Mouse (Mus musculus): ENCODE measurements around the gene Olfr695.
"Not testable (repeated sequence)": the region's sequence is repeated elsewhere in the genome, so short reads cannot be mapped to it uniquely, and the experiment has no call there.

Gene Olfr695

DNA sequence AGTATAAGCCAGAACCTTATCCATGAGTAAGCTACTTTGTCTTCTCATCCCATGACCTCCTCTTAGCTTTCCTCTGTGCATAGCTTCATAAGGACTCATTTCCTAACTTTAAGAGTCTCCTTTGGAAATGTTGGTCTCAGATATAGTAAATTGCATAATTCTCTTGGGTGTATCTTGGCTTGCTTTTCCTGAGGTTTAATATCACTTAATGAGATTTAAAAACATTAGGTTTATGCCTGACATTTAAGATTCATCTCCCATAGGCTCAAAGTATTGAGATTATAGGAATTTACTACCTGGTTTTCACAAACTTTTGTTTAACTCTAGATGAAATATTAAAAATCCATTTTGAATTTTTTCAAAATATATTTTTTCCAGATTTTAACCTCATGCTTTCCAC is at the start of gene Olfr695:
Olfr695 (minus strand) TSS at position 101 of the 400 bp plus-strand sequence.
- no peak for DNase-seq

DNA sequence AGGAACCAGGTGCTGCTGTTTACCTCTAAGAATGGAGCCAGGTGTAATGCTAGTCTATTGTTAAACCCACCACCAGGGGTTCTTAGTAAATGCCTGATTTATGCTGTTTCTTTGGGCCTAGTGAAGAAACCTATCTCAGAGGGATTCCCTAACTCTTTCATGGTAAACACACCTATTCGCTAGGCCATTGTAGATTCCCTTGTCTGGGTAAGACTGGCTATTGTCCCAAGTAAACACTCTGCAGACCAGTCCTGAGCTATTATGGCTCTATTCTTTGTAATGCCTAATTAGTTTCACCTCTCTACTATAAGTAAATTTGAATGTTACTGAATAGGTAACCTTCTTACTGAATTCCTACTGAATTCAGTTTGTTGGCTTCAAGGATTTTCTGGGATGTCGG is 44.8 kb upstream of the Olfr695 start:
- DNase-seq = not testable (repeated sequence)

DNA sequence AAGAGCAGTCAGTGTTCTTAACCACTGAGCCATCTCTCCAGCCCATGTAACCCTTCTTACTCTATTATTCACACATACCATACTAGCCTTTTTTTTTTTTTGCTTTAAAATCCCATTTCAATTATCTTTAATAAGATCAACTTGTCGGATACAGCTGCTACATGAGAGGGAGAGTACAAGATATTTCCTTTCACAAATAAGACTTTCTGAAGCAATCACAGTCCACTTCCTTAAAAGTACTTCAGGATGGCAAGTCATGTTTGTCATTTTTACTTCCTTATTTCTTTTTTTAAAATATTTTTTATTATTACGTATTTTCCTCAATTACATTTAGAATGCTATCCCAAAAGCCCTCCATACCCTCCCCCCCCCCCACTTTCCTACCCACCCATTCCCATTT is 42.6 kb upstream of the Olfr695 start:
- no peak for DNase-seq

DNA sequence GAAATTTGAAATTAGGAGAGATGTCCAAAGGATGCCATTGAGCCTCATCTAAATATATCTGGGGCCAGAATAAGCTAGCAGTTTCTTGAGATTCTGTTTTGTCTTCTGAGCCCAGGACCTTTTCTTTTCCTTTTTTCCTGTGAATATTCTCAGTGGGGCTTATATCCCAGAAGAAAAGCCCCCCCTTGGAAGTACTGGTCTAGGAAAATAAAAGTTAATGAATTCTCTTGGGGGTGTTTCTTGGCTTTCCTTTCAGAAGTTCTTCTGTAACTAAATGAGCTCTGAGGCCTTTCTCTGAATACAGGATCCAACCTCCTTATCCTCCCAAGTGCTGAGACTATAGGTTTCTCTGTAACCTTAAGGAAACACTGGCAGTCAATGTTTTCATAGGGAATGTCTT is 39.1 kb upstream of the Olfr695 start, which contains the start of gene Olfr698:
Olfr698 (minus strand) TSS at position 101 of the 400 bp plus-strand sequence.
- no peak for DNase-seq

DNA sequence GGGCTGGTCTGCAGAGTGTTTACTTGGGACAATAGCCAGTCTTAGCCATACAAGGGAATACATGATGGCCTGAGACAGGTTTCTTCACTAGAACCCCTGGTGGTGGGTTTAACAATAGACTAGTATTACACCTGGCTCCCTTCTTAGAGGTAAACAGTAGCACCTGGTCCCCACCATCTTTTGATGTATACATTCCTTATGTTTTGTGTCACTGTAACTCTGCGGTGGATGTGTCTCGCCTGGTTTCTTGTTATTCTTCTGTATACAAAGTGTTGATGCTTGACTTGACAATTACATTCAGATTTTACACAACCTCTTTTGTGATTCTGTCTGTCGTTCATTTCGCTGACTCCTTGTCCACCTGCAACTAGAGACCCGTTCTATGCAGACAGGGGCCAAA is 29.6 kb upstream of the Olfr695 start:
- no peak for DNase-seq

DNA sequence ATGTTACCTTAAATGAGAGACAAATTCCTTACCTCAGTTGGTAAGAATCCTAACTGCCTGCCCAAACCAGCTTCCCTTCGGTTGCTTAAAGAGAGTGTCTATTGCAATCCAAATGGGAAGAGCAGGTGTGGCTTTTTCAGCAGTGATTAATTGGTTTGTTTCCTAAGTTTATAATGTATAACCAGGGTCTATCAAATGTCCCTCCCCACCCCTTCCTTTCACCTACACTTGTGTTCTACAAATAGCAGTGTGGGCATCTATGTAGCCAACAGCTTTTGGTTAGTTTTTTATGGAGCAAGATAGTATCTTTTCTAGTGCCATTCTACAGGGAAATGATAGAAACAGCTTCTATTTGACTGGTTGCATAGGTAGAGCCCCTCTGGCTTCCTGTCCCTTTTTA is 26.1 kb upstream of the Olfr695 start, which contains the start of gene Olfr697:
Olfr697 (minus strand) TSS at position 101 of the 400 bp plus-strand sequence.
- no peak for DNase-seq

DNA sequence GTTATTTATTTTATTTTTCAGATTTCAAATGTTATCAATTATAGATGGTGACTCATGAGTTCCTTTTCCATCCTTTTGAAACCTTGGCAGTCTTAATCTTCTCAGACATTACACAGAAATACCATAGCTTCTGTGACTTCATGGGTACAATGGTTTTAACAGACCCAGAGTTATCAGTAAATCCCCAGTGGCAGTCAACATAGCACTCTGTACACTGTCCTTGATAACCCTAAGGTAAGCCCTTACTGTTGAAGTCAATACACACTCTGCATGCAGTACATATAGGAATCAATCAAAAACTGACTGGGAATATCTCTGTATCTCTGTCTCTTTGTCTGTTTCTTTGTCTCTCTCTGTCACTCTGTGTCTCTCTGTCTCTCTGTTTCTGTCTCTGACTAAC is 20.8 kb upstream of the Olfr695 start:
- no peak for DNase-seq

DNA sequence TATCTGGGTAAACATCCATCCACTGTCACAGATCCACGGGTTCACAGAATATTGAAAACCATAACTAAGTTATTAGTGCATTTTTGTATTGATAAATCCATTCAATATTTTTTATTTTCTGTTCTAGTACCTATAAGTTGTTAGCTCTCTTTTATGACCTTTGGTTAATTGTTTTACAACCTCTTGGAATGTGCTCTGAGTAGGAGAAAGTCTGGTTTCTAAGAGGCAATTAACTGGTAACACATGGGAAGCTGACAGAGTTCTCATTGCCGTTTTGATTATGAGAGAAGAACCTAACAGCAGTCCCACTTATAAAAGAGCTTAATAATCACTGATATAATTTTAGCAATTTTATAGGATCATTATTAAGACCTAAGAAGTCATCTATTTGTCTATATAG is 17.5 kb upstream of the Olfr695 start:
- DNase-seq = no peak

DNA sequence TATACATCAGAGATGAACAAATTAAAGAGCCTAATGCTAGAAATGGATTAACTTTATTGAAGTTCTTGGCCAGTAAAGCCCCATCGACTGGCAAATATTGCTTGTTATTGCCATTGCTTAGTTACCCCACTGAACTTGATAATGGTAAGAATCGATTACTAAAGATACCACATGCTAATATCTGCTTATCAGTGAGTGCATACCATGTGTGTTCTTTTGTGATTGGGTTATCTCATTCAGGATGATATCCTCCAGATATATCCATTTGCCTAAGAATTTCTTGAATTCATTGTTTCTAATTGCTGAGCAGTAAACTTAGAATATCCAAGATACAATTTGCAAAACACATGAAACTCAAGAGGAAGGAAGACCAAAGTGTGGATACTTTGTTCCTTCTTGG is 9.5 kb upstream of the Olfr695 start:
- not testable (repeated sequence) for DNase-seq

DNA sequence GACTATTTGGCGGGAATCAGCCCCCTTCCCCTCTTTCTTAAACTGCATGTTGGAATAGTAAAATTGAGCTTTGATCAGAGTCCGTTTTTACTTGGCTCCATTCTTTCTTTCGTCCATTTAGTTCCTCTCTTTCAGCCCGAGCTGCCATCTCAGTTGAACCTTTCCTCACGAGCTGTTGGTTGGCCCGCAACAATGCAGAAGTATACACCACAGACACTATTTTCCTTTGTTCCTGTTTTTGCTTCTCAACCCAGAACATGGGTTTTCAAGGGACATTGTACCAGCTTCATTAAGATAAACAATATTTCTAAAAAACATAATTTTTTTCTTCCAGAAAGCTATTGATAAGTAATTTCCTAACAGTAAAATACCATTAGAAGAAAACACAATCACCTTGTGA is 4.7 kb downstream of the Olfr695 start:
- DNase-seq = no peak

DNA sequence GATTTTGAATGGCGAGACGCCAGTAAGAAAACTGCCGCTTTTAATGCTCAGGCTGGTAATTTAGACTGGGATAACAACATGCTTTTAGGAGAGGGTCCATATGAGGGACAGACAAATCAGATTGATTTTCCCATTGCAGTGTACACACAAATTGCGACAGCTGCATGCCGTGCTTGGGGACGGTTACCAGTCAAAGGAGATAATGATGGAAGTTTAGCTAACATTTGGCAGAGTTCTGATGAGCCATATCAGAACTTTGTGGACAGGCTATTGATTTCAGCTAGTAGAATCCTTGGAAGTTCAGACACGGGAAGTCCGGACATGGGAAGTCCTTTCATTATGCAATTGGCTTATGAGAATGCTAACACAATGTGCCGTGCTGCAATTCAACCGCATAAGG is 8.5 kb downstream of the Olfr695 start:
- not testable (repeated sequence) for DNase-seq

DNA sequence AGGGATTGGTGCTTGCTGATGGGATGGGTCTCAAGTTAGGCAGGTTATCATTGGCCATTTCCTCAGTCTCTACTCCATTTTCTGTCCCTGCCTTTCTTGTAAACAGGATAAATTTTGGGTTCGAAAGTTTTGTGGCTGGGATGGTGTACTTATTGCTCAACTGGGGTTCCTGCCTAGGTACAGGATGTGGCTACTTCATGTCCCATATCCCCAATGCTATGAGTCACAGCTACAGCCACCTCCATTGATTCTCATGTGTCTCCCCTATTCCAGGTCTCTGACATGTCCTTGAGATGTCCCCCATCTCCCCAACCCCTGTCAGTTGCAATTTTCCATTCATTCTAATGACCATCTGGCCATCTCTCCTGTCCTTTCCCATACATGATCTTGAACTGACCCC is 19.3 kb downstream of the Olfr695 start:
- no peak for DNase-seq

DNA sequence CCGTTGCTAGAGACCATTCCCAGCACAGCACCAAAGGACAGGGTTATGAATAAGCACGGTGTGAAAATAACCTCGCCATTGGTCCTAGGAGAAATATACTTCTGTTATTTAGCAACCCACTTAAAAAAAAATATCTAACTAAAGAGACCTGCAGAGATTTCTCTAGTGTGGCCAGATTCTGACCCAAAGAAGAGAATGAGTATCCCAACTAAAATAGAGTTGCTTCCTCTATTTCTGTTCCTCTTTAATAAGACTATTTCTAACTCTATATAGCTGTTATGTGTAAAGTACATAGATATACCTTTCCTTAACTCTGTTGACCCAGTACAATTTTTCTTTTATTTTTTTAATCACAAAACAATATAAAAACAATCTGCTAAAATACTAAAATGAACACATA is 23.2 kb downstream of the Olfr695 start:
- no peak for DNase-seq

DNA sequence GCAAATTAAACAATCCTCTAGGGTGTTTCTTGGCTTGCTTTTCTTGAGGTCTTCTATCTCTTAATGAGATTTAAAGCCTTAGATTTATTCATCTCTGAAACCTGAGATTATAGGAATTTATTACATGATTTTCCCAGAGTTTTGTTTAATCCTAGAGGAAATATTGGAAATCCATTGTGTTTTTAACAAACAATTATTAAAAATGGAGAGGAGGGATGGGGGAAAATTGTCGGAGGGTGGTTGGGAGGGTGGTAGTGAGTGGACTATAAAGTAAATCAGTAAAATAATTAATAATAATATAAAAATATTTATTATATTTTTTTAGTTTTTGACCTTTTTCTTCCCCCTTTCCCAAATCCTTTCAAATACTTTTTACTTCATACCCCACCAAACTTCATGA is 24.5 kb downstream of the Olfr695 start, which contains the start of gene Olfr694:
Olfr694 (minus strand) TSS at position 101 of the 400 bp plus-strand sequence.
- no peak for DNase-seq

DNA sequence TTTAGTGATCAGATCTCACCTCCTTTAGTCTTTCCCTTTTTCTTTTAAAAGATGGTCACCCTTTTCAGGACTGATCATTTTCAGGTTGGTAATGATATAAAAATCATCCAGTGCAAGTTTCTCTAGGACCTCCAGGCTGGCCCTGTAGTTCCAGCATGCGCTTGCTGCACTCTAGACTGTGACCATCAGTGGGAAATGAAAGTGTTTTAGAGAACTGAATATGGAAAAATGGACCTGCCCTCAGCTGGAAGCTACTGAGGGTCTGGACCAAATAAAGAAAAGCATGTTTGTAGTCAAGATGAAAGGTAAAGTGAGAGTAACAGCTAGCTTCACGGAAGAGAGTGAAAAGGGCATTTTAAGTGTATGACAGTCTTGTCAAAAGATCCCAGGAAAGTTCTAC is 30.8 kb downstream of the Olfr695 start:
- DNase-seq = no peak

DNA sequence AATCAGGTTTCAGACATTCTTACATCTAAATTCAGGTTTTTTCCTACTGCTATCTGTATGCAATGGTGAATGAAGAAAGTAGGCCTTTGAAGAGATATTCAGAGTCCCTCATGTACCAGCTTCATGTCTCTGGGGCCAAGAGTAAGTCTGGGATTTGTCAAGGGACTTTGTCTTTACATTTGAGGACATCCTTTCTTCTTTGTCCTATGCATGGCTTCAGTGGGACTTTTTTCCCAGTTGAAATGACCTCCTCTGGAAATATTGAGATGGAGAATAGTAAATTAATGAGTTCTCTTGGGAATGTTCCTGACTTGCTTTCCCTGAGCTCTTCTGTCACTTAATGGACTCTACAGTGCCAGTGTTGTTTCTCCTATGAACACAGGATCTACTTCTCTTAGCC is 35.7 kb downstream of the Olfr695 start, which contains the start of gene Olfr693:
Olfr693 (minus strand) TSS at position 101 of the 400 bp plus-strand sequence.
- DNase-seq = no peak

All from right cerebral cortex, postnatal 14 days (tissue).